Mouse (Mus musculus): ENCODE results near the gene Ahdc1. TPM values are rescaled to one million over a fixed set of nuclear protein-coding genes. Genes with fewer than 3 reads are reported as not detected.
A peak's percentile ranks its signal among the peaks of the same experiment; 100 is the strongest.

The Ahdc1 gene
- total RNA-seq, 2 experiments from 2014 or later = 0.33 to 7.0 TPM

DNA sequence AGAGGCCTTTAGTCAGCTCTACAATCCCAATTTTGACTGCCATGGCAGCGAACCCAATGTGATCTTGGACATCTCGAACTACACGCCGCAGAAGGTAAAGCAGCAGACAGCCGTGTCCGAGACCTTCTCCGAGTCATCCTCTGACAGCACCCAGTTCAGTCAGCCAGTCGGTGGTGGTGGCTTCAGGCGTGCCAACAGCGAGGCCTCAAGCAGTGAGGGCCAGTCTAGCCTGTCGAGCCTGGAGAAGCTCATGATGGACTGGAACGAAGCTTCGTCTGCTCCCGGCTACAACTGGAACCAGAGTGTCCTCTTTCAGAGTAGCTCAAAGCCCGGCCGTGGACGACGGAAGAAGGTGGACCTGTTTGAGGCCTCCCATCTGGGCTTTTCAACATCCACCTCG lies 53.7 kb downstream of the Ahdc1 start:
- ATAC-seq (replicated peaks; ENCODE audit: low FRiP score, low TSS enrichment, poor library complexity, severe bottlenecking) = no peak

DNA sequence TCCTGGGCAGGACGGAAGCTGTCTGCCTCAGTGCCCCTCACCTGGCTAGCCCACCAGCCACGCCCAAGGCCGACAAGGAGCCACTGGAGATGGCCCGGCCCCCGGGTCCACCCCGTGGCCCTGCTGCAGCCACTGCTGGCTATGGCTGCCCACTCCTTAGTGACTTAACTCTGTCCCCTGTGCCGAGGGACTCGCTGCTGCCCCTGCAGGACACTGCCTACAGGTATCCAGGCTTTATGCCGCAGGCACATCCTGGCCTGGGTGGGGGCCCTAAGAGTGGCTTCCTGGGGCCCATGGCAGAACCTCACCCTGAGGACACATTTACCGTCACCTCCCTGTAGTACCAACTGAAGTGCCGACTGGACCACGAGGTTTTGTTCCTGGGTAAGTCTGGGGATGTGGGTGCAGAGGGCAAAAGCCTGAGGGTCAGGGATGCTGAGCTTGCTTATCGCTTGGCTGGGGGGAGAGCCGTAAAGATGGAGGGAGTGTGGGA lies 54.9 kb downstream of the Ahdc1 start:
- 0 out of 2 replicates have a peak, but pooled peaks have one; percentile 33 for ATAC-seq (replicated peaks; ENCODE audit: low FRiP score, low TSS enrichment, poor library complexity, severe bottlenecking)

DNA sequence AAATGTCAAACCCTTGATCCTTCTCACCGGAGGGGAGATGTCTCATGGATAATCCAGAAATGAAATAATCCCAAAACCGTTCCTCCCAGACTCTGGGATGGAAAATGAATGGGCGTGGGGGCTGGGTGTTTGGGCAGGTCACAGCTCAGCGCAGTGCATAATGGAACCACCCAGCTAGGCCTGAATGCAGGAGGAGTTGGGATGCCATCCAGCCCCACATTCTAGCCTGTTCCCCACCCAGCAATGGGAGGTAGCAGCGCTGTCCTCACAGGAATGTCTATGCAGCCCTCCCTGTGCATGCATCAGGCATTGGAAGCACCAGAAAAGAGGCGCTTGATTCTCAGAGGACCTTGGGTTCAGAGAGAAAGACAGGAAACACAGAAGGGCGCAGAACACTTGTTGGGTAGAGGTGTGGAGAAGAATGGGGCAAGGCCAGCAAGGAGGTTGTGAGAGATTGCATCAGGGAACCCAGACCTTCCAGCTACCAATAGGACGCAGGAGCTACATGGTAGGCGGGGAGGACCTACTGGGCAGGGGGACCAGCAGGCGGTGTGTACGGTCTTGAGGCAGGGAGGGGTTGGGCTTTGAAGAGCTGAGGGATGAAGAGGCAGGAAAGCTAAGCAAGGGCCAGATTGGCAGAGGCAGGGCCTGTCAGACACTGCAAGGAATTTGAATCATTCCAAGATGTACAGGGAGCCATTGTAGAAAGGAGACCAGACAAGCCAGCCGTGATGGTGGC lies 57.5 kb downstream of the Ahdc1 start:
- ATAC-seq (replicated peaks; ENCODE audit: low FRiP score, low TSS enrichment, poor library complexity, severe bottlenecking) = no peak

DNA sequence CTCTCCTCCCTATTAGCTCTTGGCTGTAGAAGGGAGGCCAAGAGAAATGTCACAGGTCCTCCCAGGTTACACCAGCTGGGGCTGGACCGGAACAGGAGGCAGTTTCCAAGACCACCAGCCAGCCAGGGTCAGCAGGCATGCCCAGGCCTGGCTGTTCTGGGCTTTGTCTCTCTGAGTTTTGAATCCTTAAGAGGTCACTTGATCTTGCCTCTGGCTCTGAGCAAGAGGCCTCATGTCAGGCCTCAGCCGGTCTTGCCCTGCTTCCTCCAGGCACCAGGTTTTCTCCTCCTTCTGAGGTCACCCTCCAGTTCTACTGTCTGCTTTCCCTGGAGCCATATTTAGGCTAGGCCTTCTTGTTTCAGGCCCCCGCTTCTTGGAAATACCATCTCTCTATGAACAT lies 59.3 kb downstream of the Ahdc1 start:
- no peak for ATAC-seq (replicated peaks; ENCODE audit: low FRiP score, low TSS enrichment, poor library complexity, severe bottlenecking)

DNA sequence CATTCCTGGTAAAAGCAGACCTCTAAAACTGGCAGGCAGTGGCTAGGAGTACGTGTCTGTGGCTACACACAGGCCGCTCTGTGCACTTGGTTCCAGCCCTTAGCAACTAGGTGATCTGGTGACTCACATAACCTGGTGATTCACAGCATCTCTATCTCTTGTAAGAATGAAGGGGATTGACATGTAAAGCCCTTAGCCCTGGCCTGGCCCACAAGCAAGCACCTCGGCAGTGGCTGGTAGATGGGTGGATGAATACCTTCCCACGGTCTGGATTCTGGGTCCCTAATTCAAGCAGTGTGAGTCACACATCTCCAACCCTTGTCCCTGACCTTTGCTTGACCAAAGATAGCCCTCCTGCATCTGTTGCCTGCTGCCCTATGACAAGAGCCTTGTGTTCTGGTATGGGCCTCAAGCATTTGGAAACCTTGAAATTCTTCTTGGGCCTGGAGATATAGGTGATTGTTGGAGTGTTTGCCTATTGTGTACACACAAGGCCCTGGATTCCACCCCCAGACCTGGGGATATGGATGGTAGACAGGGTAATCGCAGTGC lies 59.8 kb downstream of the Ahdc1 start:
- no peak for ATAC-seq (replicated peaks; ENCODE audit: low FRiP score, low TSS enrichment, poor library complexity, severe bottlenecking)

DNA sequence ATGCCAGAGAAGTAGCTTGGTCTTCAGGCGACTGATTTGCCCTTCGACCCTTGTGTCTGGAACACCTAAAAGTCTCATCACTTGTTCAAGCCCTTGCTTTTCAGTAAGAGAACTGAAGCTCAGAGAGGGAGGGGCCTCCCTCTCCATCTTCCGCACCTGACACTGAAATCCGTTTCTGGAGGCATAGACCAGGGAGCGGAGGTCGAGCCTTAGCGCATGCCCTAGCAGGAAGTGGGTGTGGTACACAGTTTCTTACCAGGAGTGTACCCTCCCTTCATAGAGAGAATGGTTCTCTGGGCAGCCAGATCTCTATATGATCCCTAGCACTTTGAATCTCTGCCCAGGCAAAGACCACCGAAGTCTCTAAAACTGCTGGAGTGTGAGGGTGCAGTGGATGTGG lies 62.1 kb downstream of the Ahdc1 start:
- ATAC-seq (replicated peaks; ENCODE audit: low FRiP score, low TSS enrichment, poor library complexity, severe bottlenecking) = no peak

DNA sequence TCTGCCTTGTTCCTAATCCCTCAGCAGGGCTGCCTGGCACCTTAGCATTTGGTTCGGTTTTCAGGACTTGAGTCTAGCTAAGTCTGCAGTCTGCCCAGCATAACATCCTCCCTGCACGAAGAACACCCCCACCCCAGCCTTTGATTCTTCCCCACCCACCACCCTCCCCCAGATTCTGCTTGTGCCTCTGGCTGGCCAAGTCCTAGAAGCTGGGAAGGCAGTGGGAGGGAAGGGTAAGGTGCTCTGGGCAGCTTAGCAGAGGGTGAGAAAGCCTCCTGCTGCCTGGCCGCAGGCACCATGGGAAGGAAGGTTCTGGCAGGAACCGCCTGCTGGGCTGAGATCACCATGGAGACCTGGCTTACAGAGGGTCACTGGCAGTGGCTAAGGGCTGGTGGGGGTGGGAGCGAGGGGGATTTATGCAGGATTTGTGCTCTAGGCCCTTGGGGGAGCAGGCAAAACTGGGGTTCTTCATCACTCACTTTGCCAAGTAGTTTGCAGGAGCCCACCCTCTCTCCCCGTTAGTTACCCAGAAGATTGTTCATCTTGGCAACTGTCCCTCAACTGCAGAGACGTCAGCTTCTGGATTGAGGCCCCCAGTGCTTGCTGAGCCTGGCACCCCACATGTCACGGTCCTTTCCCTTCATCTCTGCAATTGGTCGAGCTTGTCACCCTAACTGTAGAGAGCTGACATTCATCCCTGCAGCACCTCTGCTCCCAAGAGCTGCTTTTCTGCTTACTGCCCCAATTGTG lies 63.2 kb downstream of the Ahdc1 start:
- ATAC-seq (replicated peaks; ENCODE audit: low FRiP score, low TSS enrichment, poor library complexity, severe bottlenecking) = no peak

DNA sequence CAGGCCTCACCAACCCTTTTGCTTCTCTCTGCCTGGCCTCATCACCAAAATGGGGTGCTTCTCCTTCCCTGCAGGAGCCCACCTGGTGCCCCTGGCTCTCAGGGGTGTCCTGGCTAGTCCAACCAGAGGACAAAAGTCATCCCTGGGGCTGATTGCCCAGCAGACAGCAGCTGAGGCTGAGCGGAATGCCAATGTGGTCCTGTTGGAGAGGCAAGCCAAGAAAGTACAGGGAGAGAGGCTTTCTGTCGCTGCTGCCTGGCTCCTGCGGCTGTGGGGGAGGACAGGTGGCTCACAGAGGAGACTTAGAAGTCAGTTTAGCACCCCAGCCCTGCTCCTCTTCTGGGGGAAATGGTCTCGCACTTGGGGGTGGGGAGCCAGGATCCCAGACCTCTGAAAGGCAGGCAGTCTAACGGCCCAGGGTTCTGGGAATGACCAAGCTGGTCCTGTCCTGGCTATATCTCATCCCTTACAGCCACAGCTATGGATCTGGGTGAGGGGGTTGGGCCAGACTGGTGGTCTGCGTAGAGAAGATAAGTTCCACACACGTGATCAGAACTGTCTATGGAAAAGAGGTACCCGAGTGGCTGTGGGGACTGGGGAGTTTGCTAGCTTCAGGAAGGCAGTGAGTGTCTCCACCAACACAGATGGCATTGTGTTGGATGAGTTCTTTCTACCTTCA lies 64.0 kb downstream of the Ahdc1 start:
- ATAC-seq (replicated peaks; ENCODE audit: low FRiP score, low TSS enrichment, poor library complexity, severe bottlenecking) = 0 out of 2 replicates have a peak, but pooled peaks have one; percentile 26

DNA sequence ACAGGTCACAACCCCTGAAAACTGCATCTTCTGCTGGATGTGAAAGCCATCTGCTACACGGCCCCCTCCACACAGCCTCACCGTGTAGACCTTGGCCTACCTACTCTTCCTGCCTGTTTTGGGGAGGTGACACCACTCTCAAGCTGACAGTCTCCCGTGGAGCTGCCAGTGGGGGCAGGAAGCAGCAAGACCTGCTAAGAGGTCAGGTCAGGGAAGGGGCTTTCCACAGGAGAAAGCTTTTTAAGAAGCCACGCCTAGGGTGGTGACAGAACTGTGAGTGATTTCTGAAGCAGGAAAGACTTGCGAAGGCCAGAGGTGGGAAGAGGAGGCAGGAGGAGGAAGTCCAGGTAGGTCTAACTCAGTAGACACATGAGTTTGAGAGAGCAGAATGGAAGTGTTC lies 67.9 kb downstream of the Ahdc1 start:
- no peak for ATAC-seq (replicated peaks; ENCODE audit: low FRiP score, low TSS enrichment, poor library complexity, severe bottlenecking)

DNA sequence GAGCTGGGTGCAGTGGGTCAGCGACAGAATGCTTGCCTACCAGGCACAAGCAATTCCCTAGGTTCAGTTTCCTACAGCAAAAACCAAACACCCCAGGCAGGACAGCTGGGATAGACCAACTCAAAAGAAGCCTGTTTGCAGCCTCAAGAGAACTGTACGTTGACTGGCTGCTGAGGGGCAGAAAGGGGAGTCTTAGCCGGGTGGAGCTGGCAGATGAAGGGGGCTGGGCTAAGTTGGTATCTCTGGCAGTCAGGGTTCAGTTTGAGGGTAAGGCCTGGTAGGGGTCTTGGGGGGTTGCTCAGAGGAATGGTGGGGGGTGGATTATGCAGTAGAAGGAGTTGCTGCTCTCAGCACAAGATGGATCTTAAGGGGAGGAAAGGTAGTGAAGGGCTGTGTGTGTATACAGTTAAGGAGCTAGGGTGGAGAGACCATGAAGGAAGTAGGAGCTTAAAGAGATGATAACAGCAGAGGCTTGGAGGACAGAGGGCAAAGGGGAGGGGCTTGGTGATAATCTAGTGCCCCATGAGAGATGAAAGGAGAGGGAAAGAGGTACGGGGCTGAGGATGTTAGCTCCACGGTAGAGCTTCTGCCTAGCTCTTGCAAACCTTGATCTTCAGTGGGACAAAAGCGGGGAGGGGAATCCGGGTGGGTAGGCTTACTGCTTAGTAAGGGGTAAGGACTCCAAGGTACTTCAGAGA lies 68.5 kb downstream of the Ahdc1 start:
- peak; percentile 84 for ATAC-seq (replicated peaks; ENCODE audit: low FRiP score, low TSS enrichment, poor library complexity, severe bottlenecking)

DNA sequence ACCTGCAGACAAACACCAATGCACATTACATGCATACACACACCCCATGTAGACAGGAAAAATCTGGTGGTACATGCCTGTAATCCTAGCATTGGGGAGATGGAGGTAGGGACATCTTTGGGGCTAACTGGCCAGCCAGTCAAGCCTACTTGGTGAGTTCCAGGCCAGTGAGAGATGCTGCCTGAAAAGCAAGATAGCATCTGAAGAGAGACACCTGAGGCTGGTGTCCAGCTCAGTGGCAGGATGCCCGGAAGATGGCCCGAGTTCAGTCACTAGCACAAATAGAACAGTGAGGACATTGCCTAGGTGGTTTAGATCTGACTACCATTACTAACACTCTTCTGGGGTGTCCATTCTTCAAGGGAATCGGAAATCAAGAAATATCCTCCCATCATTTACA lies 69.8 kb downstream of the Ahdc1 start:
- no peak for ATAC-seq (replicated peaks; ENCODE audit: low FRiP score, low TSS enrichment, poor library complexity, severe bottlenecking)

DNA sequence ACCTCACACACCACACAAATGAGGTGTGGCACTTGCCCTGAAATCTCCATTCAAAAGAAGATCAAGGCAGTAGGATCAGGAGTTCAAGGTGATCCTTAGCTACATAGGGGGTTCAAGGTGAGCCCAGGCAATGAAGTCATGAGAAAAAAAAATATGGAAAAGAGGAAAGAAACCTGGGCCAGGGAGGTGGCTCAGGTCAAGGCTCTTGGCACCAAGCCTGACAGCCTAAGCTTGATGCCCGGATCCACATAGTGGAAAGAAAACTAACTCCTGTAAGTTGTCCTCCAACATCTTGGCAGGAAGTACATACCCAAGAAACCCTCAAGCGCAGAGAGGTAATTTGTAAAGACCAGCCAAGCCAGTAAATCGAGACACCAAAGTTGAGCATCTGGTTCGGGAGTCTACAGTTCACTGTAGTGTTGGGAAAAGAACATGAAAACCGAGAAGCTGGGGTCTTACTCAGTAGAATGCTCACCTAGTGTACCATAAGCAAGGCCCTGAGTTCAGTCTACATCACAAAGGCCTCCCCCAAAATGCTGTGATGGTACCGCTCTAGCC lies 71.2 kb downstream of the Ahdc1 start:
- ATAC-seq (replicated peaks; ENCODE audit: low FRiP score, low TSS enrichment, poor library complexity, severe bottlenecking) = no peak

DNA sequence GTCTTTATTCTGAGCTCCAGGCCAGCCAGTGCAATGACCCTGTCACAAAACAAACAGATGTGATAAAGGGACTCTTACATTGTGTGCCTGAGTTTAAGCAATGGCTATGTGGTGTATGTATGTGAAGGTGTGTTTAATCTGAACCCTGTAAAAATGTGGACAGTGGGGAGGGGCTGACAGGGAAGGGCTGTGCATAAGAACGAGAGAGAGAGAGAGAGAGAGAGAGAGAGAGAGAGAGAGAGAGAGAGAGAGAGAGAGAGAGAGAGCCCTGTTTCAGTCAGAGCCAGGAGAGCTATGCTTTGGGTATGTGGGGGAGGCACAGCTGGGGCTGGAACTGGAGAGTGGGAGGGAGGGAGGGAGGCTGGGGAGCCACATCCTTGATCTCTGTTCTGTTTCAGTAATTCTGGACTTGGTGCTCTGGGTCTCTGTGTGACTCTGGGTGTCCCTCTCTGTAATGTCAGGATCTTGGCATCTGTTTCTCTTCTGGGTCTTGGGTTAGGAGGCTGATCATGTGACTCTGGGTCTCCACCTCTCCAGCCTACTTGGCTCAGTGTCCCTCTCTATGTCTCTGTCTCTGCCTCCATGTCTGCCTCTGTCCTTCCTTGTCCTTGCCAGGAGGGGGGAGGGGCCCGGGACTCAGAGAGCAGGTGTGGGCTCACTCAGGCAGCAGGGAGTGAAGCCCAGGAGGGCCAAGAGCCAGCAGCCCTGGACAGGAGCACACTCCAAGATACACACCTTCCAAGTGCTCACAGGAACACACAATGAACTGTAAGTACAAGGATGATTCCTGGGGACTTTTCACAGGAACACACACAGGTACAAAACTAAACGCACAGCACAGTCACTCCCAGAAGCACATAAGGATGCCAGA lies 73.2 kb downstream of the Ahdc1 start:
- ATAC-seq (replicated peaks; ENCODE audit: low FRiP score, low TSS enrichment, poor library complexity, severe bottlenecking) = no peak

DNA sequence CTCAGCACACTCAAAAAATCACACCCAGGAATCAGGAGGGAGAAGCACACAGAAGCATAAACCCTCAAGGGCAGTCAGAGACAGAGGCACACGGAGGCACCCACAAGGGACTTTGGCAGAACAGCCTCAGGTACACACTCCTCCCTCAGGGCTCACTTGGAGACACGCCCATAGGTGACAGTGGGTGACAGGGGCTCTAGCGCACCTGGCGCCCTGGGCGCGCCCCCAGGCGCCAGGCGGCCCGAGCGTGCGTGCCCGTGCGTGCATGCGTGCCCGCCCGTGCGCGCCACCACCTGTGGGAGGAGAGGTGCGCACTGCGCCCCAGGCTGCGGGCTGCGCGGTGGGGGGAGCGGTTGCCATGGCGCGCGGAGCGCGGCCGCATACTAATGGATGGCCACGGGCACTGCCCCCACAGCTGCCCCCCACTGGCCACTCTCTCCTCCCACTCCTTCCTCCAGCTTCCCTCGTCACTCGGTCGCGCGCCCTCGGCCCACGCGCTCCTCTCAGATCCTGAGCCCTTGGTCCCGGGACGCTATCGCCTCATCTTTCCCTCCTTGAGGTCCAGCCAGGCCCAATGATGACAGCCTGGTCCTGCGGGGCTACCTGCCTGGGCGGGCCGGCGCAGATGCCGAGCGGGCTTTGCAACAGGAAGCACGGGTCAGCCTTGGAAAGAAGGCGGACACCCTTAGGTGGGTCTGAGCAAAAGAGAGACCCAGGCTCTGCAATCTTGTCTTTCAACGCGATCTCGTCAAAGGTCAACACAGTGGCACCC lies 74.1 kb downstream of the Ahdc1 start:
- no peak for ATAC-seq (replicated peaks; ENCODE audit: low FRiP score, low TSS enrichment, poor library complexity, severe bottlenecking)

DNA sequence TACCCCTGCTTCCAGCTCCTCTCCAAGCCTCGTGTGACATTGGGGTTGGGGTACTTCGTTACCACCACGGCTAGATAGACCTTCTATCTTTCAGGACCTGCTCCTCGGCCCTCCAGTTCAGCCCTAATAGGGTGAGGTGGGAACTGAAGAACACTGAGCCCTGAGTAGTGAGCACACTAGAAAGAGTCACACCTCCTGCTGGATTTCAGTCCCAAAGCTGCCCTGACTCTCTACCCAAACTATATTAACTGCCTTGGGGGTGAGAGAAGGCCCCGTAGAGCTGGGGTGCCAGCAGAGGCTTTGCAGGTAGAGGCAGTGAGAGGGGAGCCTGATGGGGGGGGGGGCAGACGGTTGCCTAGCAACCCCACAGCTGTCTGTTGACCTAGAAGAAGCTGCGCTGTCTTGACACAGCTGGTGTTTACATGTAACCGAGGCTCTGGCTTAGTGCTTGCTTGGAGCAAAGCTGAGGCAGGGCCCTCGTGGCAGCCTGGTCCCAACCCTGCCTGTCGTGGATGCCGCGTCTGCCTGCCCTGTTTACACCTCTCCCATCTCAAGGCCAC lies 74.8 kb downstream of the Ahdc1 start:
- ATAC-seq (replicated peaks; ENCODE audit: low FRiP score, low TSS enrichment, poor library complexity, severe bottlenecking) = no peak

DNA sequence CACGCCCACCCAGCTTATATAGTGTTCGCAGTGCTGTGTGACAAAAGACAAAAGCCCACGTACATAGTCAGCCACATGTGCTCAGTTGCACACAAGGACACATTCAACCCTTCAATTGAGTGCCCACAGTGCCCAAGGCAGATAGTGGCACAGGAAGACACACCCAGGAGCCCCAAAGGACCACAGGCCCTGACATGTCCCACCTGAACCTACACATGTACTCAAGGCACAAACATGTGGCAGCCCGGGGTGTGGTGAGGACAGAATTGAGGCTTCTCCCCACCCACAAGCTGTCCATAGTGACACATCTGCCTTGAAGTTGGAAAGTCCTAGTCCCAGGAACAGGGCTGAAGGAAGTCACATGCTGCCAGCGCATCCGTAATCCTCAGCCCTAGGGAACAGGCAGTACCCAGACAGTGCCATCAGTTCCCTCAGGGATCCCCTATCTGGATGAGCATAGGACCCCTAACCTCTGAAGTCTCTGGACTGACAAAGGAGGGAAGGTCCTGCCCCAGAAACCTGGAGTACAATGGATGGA lies 76.2 kb downstream of the Ahdc1 start:
- no peak for ATAC-seq (replicated peaks; ENCODE audit: low FRiP score, low TSS enrichment, poor library complexity, severe bottlenecking)

DNA sequence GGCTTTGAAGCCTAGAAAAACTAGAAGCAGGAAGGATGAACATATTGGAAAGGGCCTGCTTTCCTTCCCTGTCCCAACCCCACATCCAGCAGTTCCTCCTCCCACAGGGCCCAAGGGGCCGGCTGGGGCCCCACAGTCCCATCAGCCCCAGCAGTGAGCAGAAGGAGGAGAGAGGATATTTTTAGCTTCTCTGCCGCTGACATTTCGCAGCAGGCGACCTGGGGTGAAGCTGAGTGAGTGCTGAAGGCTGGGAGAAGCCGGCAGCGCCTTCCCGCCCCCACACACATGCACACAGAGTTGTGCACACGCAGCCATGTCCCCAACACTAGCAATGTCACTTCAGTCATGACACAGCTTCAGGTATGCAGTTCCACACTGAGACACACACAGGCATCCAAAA lies 76.8 kb downstream of the Ahdc1 start:
- no peak for ATAC-seq (replicated peaks; ENCODE audit: low FRiP score, low TSS enrichment, poor library complexity, severe bottlenecking)
